Mouse (Mus musculus) Patski (cell line): ENCODE measurements around the gene Krt77. TPM values are rescaled to one million over a fixed set of nuclear protein-coding genes. Genes with fewer than 3 reads are reported as not detected.

Experiments used
- ATAC-seq: fragments of 100-300 bp; one replicate; pipeline ENCODE4 v1.8.0; 2021
- CTCF ChIA-PET: fragments of 350-600 bp; sonication (Branson Sonifier 250); formaldehyde crosslinking; loops from one replicate; lab custom pipeline; 2022; ENCODE audit warnings: inconsistent platforms; lab: Charles Lee
- POLR2A ChIA-PET: fragments of 350-600 bp; sonication (Branson Sonifier 250); formaldehyde crosslinking; loops from one replicate; lab custom pipeline; 2022; ENCODE audit warnings: antibody characterized with exemption, inconsistent platforms; lab: Charles Lee
- DNase-seq: peaks from one replicate; pipeline ENCODE4 v3.0.0-alpha.2; 2011; ENCODE audit warnings: low read depth, low spot score
- H3K27me3 ChIP-seq: fragments of 371-371 bp; one replicate; pipeline ENCODE4 v1.5.1; 2021
- CTCF ChIP-seq: fragments of 100-300 bp; IDR thresholded peaks from one replicate; pipeline ENCODE4 v1.5.1; 2021
- in situ Hi-C: fragments of 300-500 bp; cut with MboI; formaldehyde crosslinking; loops from 3 replicates; pipeline ENCODE4 v1.11.1; 2018; ENCODE audit warnings: low pct_unique_long_range_greater_than_20kb, mixed read lengths
- polyA plus RNA-seq: library from polyadenylated mRNA; unstranded; gene quantifications from one replicate; pipeline ENCODE4 v1.2.3, GENCODE M21; 2021

Krt77 gene
- not detected for polyA plus RNA-seq

DNA sequence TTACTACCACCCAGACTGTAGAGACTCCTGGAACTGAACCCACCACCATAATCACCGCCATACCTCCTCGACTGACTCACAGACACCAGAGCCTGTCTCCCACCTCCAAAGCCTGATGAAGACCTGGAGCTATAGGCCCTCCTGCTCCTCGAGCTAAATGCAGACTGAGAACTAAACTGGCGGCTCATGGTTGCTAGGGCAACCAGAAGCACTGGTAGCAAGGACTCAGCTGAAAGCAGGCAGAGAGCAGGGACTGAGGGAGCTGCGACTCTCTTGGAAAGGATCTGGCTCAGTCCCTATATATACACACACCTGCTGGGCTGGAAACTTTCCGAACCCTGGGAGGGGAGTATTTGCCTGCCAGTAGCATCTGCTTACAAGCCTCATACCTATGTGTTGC is at the start of gene Krt77:
TSS of gene Krt77 (minus strand) at position 275 of the 400 bp plus-strand sequence.
- CTCF ChIA-PET = no interaction called here
- DNase-seq = no peak
- POLR2A ChIA-PET = no interaction called here
- TF ChIP-seq CTCF = no peak
- H3K27me3 ChIP-seq = peaks cover 35% of the 10 kb centered on the region
- ATAC-seq = no peak
- in situ Hi-C loops = loop anchor here (25.0 kb wide), 1 partner anchor 93 kb away; the partner anchor contains the start of gene Krt78

- TF ChIP-seq CTCF = no peak
- in situ Hi-C loops = no loop called here
- ChIA-PET POLR2A (no interaction called here), CTCF (interaction anchor here (0.6 to 1.3 kb wide), 2 partner anchors 10 to 13 kb away, joined by 3 read pairs; no protein-coding TSS in a partner anchor)
- DNase-seq (no peak), ATAC-seq (no peak)
- peaks cover 8% of the 10 kb centered on the region for H3K27me3 ChIP-seq
These were observed 46.6 kb upstream of the Krt77 start for GRCm38 (mm10) chr15:101916072-101916471.

DNA sequence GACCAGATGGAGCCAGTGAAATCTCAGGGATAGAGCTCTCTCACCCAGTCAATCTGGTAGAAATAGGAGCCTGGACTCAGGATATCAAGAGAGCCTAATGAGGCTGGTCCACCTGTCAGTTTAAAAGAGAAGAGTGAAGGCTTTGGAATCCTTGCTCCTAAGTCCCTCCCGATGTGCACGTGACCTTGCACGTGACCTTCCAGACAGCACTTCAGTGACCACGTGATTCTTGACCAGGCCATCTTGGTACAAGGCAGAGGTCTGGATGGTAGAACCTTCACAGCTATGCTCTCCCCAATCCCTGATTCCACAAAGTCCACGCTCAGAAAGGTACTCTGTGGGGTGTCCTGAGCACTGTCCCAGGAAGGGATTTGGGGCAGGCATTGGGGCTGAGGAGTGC is 35.3 kb upstream of the Krt77 start:
- TF ChIP-seq CTCF = no peak
- ChIA-PET CTCF (no interaction called here), POLR2A (interaction anchor here (0.6 to 1.3 kb wide), 3 partner anchors 34 to 1303 kb away, joined by 3 to 4 read pairs (median 3); no protein-coding TSS in a partner anchor)
- peaks cover under 1% of the 10 kb centered on the region for H3K27me3 ChIP-seq
- ATAC-seq (no peak), DNase-seq (no peak)
- in situ Hi-C loops = no loop called here

GRCm38 (mm10) chr15:101902171-101903149 is 33.0 kb upstream of the Krt77 start:
- ATAC-seq (no peak), DNase-seq (peak; percentile 7)
- in situ Hi-C loops = no loop called here
- ChIA-PET POLR2A (no interaction called here), CTCF (interaction anchor here (0.9 to 1.4 kb wide), 5 partner anchors 10 to 25 kb away, joined by 3 read pairs; no protein-coding TSS in a partner anchor)
- H3K27me3 ChIP-seq = peaks cover 4% of the 10 kb centered on the region
- TF ChIP-seq CTCF = peak; percentile 50

DNA sequence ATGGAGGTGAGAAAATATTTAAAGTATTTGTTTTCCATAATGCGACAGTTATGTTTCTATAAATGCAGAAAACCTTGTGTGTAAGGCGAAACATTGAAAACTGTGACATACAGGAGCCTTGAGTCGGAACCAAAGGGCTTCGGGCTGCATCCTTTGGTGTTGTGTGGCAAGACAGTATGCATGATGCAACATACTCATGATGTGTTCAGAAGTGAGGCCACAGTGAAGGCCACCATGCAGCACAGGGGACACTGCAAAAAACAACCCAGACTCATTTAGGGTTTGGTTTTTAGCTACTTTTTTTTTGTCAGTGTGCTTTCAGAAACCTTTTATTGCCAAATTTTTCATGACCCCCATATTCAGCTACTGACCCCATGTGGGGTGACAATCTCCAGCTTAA is 25.7 kb upstream of the Krt77 start:
- CTCF ChIA-PET = no interaction called here
- in situ Hi-C loops = no loop called here
- POLR2A ChIA-PET = no interaction called here
- DNase-seq = no peak
- no peak for TF ChIP-seq CTCF
- ATAC-seq = no peak
- H3K27me3 ChIP-seq = peaks cover 24% of the 10 kb centered on the region

- TF ChIP-seq CTCF = no peak
- CTCF ChIA-PET = interaction anchor here (0.8 kb wide), 1 partner anchor 14 kb away, joined by 3 read pairs; no protein-coding TSS in a partner anchor
These were observed 23.3 kb upstream of the Krt77 start, which contains the start of gene Krt76 for GRCm38 (mm10) chr15:101892820-101893219. Gene Krt76 (minus strand): TSS chr15:101892920.

GRCm38 (mm10) chr15:101879776-101880175 is 10.3 kb upstream of the Krt77 start:
- in situ Hi-C loops = no loop called here
- no peak for TF ChIP-seq CTCF
- DNase-seq (no peak), ATAC-seq (no peak)
- CTCF ChIA-PET = interaction anchor here (2.5 kb wide), 1 partner anchor 9 kb away, joined by 9 read pairs; no protein-coding TSS in a partner anchor
- POLR2A ChIA-PET = no interaction called here
- peaks cover 15% of the 10 kb centered on the region for H3K27me3 ChIP-seq

More at GRCm38 (mm10) chr15:101892820-101893219, 23.3 kb upstream of the Krt77 start, which contains the start of gene Krt76:
- in situ Hi-C loops = no loop called here
- peaks cover 28% of the 10 kb centered on the region for H3K27me3 ChIP-seq
- POLR2A ChIA-PET = no interaction called here
- DNase-seq = no peak
- no peak for ATAC-seq

DNA sequence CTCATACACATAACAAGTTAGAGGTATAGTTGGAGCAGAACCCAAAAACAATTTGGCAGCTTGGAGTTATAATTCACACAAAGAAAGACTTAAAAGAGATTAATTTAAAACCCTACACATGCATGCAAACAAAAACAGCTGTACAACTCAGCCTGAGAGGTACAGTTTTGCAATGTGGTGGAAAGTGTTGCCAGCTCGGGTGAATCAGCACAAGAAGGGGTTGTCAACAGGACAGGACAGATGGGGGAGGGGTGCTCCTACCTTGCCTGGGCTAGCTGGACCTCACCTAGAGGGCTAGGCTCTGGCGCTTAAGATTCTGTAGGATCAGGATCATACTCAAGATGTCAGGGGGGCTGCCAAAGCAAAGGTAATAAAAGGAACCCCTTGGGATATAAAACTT is 8.5 kb upstream of the Krt77 start:
- in situ Hi-C loops = no loop called here
- DNase-seq (no peak), ATAC-seq (no peak)
- ChIA-PET CTCF (no interaction called here), POLR2A (no interaction called here)
- TF ChIP-seq CTCF = no peak
- H3K27me3 ChIP-seq = peaks cover 8% of the 10 kb centered on the region

DNA sequence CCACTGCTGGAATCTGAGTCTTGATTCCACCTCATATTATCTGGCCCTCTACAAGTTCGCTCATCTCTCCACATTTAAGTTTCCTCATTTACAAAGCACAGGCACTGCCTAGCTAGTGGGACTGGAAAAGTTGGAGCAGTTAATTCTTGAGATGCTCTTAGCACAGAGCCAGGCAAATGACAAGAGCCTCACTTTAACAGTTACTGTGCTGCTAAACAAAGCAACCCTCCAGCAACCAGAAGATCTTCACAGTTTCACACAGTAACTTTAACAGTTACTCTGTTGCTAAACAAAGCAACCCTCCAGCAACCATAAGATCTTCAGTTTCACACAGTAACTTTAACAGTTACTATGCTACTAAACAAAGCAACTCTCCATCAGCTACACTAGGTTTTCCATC is 4.9 kb upstream of the Krt77 start:
- peaks cover 20% of the 10 kb centered on the region for H3K27me3 ChIP-seq
- no peak for ATAC-seq
- DNase-seq = no peak
- POLR2A ChIA-PET = no interaction called here
- in situ Hi-C loops = loop anchor here (25.0 kb wide), 1 partner anchor 88 kb away; the partner anchor contains the start of gene Krt78
- no peak for TF ChIP-seq CTCF
- CTCF ChIA-PET = no interaction called here

GRCm38 (mm10) chr15:101873231-101873630 is 3.7 kb upstream of the Krt77 start:
- in situ Hi-C loops = loop anchor here (25.0 kb wide), 1 partner anchor 89 kb away; the partner anchor contains the start of gene Krt78
- H3K27me3 ChIP-seq = peaks cover 25% of the 10 kb centered on the region
- peak; percentile 41 for ATAC-seq
- no peak for DNase-seq
- POLR2A ChIA-PET = no interaction called here
- TF ChIP-seq CTCF = no peak
- CTCF ChIA-PET = no interaction called here
